Mouse (Mus musculus) 3T3-L1 (cell line): ENCODE results near the gene Evx2.

Experiments
- DNase-seq: peaks from one replicate; pipeline ENCODE4 v3.0.0-alpha.2; 2015; ENCODE audit warnings: low read depth, low spot score

The Evx2 gene

GRCm38 (mm10) chr2:74681594-74682531 is 22.5 kb upstream of the Evx2 start:
- DNase-seq, result no peak

GRCm38 (mm10) chr2:74680561-74681398 is 21.4 kb upstream of the Evx2 start:
- DNase-seq, result no peak

DNA sequence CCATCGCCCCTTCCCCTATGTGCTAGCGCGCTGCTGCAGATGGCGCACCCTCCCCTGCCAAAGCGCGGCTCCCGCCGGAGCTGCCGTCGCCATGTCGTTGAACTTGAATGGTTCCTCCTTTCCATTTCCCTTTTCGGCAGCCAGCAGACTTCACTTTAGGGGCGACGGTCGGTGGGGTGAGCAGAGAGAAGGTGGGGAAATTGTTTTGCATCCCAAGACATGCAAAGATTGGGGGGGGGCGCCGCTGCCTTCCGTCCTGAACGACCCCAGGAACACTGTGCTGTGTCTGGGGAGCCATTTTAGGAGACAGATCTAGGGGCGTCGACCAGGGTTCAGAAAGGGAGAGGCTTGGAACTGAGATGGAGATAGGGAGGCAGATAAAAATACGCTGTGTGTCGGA is 20.6 kb upstream of the Evx2 start:
- no peak for DNase-seq

DNA sequence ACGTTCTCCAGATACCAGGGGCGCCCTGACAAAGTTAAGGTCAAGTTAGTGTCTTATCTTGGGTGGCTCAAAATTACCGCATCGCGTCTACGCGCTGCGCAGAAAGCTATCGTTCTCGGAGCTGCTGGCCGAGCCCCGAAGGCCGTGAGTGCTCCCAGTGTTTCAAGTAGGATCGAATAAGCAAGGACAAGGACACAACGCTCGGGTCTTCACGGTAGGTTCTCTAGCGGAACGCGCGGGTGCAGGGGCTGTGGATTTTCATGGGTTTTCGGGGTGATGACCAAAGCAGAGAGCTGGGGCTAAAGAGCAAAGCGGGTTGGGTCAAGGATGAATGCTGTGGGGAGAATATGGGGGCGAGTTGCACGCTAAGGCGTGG is 20.2 kb upstream of the Evx2 start:
- no peak for DNase-seq

GRCm38 (mm10) chr2:74678891-74679595 is 19.7 kb upstream of the Evx2 start, which contains the start of gene Hoxd11:
Gene Hoxd11 (plus strand): TSS chr2:74679557.
- no peak for DNase-seq

- DNase-seq, result no peak
Measured at GRCm38 (mm10) chr2:74677106-74677505, 17.7 kb upstream of the Evx2 start.

DNA sequence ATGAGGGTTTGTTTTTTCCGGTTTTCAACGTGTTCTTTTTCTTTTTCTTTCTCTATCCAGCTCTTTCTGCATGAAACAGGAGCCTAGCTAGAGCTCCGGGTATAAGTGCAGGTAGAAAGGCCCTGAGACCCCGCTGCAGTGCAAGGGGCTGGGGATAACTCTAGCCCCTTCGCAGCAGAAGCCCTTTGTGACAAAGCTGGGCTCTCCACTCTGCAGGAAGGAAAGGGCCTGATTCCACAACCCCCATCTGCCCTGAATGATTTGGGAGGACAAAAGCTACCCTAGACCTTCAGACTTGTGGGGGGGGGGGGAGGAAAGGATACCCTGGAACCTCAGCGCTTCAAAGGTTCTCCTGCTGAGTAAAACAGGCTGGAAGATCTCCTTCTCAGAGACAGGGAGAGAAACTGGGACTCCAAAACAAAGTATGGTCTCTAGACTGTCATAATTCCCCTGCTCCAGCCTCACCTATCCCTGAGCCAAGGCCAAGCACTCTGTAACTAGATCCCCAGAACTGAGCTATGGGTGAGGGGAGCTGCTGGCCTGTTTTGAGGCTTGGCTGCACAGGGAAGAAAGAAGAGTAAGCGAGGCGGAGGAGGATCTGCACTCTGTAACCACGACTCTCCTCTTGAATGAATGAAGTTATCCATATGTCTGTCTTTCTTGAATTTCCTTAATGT is 17.2 kb upstream of the Evx2 start:
- no peak for DNase-seq

DNA sequence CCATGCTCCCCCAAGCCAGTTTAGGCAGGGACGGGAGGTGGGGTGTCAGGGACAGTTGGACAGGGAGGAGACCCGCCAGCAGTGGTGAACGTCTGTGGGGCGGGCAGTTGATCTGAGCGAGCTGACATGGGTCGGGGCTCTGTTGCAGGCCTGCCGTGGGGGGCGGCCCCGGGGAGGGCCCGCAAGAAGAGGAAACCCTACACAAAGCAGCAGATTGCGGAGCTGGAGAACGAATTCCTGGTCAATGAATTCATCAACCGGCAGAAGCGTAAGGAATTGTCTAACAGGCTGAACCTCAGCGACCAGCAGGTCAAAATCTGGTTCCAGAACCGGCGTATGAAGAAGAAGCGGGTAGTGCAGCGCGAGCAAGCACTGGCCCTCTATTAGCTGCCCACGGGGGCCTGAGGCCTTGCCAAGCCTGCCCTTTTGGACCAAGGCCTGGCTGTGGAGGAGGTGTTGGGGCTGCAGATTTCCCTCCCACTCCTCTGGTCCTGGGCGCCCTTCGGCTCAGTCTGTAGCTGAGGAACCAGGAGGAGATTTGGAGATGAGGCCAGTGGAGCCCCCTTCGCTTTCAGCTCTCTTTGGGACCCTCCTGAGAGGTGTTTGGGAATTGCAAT is 16.4 kb upstream of the Evx2 start:
- no peak for DNase-seq

- DNase-seq, result no peak
Measured at GRCm38 (mm10) chr2:74674881-74675665, 15.7 kb upstream of the Evx2 start, which contains the start of gene Hoxd12. Gene Hoxd12 (plus strand): TSS chr2:74675013.

DNA sequence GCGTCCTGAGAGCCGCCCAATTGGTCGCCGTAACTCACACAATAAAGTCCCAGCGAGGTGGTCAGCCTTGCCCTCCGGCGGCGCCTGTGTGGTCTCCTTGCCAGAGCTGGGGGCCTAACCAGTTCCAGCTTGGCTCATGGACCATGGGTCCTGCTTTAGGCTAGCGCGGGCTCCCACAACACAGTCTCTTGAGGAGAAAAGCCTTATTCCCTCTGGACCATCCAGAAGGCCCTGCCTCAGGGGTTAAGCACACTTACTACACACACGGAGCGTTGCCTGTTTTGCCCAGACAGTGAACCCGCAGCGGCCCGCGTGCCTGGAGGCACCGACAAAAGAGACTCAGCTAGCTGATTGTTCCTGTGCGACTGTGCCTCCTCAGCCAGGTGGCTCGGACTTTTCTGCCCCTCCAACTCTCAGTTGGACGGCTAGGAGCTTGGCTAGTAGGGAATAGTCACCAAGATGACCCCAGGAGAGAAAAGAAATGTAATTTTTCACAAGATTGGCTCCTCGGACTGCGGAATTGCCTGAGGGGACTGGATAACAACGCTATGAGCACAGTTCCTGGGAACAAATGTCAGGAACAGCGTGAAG is 14.6 kb upstream of the Evx2 start:
- no peak for DNase-seq

GRCm38 (mm10) chr2:74672481-74673362 is 13.4 kb upstream of the Evx2 start:
- no peak for DNase-seq

DNA sequence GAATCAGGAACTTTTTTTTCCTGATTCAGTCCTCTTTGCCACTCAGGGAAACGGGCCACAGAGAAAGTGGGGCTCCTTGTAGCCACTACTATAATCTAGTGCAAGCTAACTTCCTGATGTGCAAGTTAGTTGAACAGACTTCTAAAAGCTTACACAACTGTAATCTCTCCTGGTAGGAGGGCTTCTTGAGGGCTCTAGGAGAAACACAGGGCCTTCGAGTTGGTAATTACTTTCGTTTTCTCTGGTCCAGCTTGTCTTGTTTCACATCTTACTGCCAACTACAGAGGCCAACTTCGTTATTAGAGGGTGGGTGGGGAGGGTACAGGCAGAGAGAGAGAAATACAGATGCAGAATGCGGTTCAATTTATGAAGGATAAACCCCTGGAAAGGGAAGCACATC is 12.5 kb upstream of the Evx2 start:
- no peak for DNase-seq

- no peak for DNase-seq
Measured at GRCm38 (mm10) chr2:74670632-74671188, 11.4 kb upstream of the Evx2 start.

GRCm38 (mm10) chr2:74669650-74670235 is 10.4 kb upstream of the Evx2 start:
- DNase-seq, result no peak

GRCm38 (mm10) chr2:74669230-74669578 is 9.8 kb upstream of the Evx2 start:
- no peak for DNase-seq

DNA sequence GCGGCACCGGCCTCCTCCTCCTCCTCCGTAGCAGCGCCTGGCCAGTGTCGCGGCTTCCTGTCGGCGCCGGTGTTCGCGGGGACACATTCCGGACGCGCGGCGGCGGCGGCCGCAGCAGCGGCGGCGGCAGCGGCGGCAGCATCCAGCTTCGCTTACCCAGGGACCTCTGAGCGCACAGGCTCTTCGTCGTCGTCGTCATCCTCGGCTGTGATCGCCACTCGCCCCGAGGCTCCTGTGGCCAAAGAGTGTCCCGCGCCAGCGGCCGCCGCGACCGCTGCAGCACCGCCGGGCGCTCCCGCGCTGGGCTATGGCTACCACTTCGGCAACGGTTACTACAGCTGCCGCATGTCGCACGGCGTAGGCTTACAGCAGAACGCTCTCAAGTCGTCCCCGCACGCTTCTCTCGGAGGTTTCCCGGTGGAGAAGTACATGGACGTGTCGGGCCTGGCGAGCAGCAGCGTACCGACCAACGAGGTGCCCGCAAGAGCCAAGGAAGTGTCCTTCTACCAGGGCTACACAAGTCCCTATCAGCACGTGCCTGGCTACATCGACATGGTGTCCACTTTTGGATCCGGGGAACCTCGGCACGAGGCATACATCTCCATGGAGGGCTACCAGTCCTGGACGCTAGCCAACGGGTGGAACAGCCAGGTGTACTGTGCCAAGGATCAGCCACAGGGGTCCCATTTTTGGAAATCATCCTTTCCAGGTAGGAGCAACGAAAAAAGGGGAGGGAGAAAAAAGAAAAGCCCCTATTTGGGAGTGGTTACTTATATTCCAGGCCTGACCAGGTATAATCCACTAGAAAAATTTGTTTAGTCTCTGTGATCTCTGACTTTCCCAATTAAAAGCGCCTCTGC is 9.2 kb upstream of the Evx2 start:
- no peak for DNase-seq

DNA sequence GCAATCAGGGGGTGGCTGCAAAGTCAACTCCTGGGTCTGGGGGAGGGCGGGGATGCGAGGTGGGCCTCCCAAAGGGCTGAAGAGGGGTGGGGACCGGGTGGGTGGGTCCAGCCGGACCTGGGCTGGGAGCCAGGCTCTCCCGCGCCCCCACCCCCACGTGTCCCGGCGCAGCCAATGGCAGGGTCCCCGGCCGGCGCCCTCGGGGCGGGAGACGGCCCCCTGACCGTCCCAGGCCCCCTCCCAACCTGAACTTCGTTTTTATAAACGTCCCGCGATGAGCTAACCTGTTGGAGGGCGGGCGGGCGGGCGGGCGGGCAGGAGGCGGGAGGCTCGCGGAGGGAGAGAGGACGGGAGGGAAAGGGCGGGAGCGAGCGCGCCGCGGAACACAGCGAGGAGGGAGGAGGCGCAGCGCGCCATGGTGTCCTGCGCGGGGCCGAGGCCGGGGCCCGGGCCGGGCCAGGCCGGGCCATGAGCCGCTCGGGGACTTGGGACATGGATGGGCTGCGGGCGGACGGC is 8.5 kb upstream of the Evx2 start, which contains the start of gene Hoxd13:
Gene Hoxd13, plus strand, starts transcription at position 469 of the 516 bp plus-strand sequence.
- no peak for DNase-seq
